Mouse (Mus musculus): ENCODE results near the gene Ano4. TPM values are rescaled to one million over a fixed set of nuclear protein-coding genes. Genes with fewer than 3 reads are reported as not detected.

The Ano4 gene
- polyA plus RNA-seq, 1 experiment, result 14.9 TPM

DNA sequence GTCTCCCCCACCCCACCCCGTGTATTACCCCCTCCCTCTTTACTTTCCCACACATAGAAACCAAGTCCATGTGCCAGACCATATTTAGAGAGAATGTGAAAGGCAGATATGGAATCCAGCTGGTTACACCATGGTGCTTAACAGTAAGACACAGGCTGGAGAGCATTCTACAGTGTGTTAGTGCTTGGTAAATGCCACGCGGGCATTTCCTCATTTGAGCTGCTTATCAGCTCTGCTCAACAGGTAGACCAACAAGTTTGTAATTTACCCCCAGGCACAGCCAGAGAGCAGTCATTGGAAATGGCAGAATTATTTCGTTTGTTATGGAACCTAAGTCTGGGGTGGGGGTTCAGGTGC lies 394.3 kb downstream of the Ano4 start:
- TF ChIP-seq CTCF (IDR thresholded peaks at IDR 0.05; ENCODE audit: extremely low read depth, insufficient read depth, low read length) (no peak), POLR2A (IDR thresholded peaks at IDR 0.05; ENCODE audit: extremely low read depth, insufficient read depth, low read length) (no peak)
- no peak overlapping the region for H3K4me3 ChIP-seq (ENCODE audit: insufficient read depth, low read length)
- no peak overlapping the region for H3K27ac ChIP-seq (ENCODE audit: insufficient read depth, low read length)
- H3K4me1 ChIP-seq (ENCODE audit: control insufficient read depth, insufficient read depth, low read length), result no peaks in the 10 kb centered on the region

DNA sequence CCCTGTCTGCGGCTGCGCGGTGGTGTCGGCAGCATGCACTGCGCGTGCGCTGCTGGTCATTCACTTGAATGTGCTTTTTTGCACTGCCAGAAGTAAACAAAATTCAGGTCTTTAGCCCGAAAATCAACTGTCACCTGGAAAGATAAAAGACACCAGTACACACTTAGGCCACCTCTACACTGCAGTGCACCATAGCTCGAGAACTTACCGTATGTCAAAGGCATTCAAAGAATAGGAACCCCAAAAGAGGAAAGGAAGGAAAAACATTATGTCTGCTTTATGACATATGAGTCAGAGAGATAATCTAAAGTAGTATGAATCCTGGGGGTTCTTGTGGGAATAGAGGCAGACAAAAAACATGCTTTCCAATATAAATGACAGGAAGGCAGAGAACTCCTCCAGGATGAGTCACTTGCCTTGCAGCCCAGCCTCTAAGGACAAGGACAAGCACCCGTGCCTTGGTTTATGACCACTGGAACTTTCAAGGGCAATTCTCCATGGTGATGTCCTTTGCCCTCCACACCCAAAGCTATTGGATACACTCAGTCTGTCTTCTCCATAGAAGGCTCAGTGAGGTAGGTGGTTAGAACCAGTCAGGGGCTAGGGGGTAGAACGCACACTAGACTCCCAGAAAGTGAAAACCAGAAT lies 394.8 kb downstream of the Ano4 start:
- no peak for TF ChIP-seq CTCF (IDR thresholded peaks at IDR 0.05; ENCODE audit: extremely low read depth, insufficient read depth, low read length)
- no peak for TF ChIP-seq POLR2A (IDR thresholded peaks at IDR 0.05; ENCODE audit: extremely low read depth, insufficient read depth, low read length)
- Histone ChIP-seq H3K27ac (ENCODE audit: insufficient read depth, low read length) (no peak overlapping the region), H3K4me1 (ENCODE audit: control insufficient read depth, insufficient read depth, low read length) (no peaks in the 10 kb centered on the region), H3K4me3 (ENCODE audit: insufficient read depth, low read length) (no peak overlapping the region)

Other genes with a start within 250 kb of the Ano4 start
- 0.78 and 0.88 TPM in 2 replicates for gene Gas2l3, start 99.2 kb upstream of the Ano4 start, polyA plus RNA-seq (2012; rRNA removed)
- gene Nr1h4, start 188.8 kb upstream of the Ano4 start, polyA plus RNA-seq (2012; rRNA removed), result 0.08 and 0.11 TPM in 2 replicates